Mouse (Mus musculus): ENCODE measurements around the gene Slc28a3. TPM values are rescaled to one million over a fixed set of nuclear protein-coding genes. Genes with fewer than 3 reads are reported as not detected.
A peak's percentile ranks its signal among the peaks of the same experiment; 100 is the strongest.

Slc28a3 gene
- 0.06 TPM in 1 of 2 replicates, not detected in the other for total RNA-seq (2021)
- long read RNA-seq = 0 reads

DNA sequence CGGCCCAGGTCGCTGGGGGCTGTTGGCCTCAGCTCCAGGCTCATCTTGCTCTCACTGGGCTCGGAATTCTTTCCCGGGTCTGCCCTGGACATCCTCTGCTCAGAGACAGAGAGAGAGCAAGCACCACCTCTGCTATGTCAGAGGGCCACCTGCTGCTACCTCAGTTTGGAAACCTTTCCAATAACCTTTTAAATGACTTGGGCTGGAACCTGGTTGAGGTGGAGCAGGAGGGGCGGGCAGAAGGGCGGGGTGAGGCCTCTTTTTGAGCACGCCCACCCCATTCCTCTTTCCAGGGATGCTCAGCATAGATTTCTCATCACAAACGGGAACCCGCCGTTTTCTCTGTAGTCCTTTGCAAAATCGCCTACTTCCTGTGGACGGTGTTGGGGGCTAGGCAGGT, at the start of gene Slc28a3:
Gene Slc28a3 (minus strand): TSS at position 162 of the 400 bp plus-strand sequence.
- DNase-seq = no peak

- no peak for DNase-seq
Measured at GRCm38 (mm10) chr13:58657987-58658386, 47.3 kb upstream of the Slc28a3 start.

GRCm38 (mm10) chr13:58656885-58657284, 46.2 kb upstream of the Slc28a3 start:
- no peak for DNase-seq

DNA sequence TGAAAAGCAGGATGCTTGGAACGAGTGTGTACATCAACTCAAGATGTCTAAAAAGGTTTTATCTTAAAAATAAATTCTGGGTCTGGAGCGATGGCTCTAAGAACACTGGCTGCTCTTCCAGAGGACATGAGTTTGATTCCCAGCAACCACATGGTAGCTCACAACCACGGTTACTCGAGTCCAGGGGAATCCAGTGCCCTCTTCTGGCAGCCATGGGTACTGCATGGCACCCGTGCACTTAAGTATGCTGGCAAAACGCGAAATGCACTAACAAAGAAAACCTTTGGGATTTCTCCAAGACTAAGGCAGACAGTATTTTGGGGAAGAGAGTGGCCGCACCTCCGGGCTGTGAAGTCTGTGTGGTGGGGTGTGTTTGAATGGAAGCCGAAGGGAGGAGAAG, 44.9 kb upstream of the Slc28a3 start:
- no peak for DNase-seq

GRCm38 (mm10) chr13:58640330-58640729, 29.7 kb upstream of the Slc28a3 start:
- peak; percentile 62 for DNase-seq

- DNase-seq = peak; percentile 27
Measured at GRCm38 (mm10) chr13:58638950-58639349, 28.3 kb upstream of the Slc28a3 start.

DNA sequence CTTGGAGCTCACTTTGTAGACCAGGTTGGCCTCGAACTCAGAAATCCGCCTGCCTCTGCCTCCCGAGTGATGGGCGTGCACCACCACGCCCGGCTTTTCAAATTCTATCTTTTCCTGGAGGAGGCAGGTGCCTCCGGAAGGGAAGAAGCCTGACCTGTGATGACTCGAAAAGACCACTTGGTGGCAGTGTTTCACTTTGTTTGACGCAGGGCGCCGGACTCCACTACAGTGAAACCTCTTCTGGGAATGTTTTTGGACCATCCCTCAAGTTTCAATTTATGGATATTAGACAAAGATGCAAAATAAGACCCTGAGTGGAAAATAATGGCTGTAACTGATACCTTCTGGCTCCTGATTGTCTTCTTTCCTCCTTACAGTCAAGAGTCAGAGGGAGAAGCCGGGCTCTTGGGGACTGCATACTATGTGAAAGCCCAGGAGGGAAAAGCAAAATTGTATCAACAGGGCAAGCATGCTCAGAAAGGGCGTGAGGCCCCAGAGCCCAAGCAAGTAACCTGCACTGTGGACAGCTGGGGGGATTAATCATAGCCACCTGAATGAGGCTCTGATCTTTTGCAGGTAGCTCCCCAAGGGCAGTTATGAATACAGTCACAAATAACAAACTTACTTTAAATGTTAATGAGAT, 26.8 kb upstream of the Slc28a3 start:
- DNase-seq = peak; percentile 30

DNA sequence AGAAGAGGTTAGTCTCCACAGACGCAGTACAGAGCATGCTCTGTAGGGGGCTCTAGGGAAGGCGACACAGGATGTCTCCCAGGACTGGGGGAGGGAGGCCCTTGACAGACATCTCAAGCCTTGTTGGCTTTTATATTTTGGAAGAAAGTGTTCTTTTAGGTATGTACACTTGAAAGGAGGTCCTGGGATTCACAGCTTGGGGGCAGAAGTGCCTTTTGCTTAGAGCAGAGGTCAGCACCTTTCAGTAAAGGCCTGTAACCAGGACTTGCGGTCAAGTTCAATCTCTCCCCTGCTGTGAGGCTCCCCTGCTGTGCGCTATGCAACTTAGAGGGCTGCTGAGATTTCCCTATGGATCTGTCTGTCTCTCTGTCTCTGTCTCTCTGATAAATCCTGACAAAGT, 23.2 kb upstream of the Slc28a3 start:
- DNase-seq = no peak

DNA sequence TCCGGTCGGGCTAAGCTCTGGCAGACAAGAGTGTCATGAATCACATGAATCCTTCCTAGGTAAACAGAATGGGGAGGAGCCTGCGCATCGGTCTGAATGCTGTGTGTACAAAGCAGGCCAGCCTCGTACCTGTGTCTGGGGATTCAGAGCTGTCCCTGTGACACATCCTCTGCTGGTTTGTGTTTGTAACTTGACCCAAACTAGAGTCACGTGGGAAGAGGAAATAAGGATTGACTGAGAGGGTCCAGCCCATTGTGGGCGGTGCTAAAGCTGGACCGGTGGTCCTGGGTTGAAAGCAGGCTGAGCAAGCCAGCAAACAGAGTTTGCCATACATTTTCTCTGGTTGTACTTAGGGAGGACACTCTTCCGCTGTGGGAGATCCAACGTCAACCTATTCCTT, 20.1 kb upstream of the Slc28a3 start:
- no peak for DNase-seq

- no peak for DNase-seq
Measured at GRCm38 (mm10) chr13:58629365-58630050, 18.8 kb upstream of the Slc28a3 start.

- no peak for DNase-seq
Measured at GRCm38 (mm10) chr13:58622647-58623046, 12.0 kb upstream of the Slc28a3 start.

- no peak for DNase-seq
Measured at GRCm38 (mm10) chr13:58619301-58619700, 8.6 kb upstream of the Slc28a3 start.

DNA sequence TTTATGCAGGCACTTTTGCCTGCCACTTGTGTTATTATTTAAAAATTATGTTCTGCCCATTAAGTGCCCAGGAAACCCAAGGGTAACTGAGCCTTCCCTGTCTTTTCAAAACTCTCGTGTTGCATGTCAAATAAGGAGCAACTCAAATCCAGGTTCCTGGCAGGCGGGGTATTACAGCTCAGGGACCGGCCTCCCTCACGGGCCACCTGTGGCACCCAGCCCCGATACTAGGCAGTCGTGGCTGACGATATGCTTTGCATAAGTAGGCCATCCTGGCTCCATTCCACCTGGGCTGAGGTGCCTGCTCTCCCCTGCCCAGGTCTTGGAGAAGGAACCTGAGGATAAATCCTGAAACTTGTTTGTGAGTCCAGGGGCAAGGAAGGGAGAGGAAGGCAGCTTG, 618 bp downstream of the Slc28a3 start:
- no peak for DNase-seq

DNA sequence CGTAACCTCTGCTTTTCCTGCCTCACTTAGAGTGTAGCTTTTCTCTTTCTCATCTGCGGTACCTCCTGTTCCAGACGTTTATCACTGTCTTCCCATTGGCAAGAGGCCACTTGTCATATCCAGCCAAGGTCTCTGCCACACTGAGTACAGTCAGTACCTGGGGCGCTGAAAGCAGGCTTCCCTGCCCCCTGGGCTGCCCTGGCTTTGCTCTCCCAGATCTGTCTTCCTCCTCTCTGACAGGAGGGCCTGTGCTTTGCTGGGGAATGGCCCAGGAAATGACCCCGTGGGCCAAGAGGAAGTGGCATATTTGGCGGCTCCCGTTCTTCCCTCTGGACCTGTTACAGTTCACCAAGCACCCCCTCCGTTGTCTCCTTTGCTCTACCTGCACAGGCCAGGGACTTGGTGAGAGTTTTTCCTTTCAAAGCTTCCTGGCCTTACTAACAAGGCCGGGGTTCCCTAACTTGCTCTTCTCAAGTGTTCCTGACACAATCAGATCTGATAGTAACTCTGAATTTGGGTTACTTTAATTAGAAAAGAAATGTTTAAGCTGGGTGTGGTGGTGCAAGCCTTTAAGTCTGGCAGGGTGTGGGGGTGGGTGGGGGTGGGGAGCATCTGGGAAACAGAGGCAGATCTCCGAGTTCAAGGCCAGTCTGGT, 9.3 kb downstream of the Slc28a3 start:
- DNase-seq = peak; percentile 49

GRCm38 (mm10) chr13:58598578-58598977, 12.1 kb downstream of the Slc28a3 start:
- no peak for DNase-seq

DNA sequence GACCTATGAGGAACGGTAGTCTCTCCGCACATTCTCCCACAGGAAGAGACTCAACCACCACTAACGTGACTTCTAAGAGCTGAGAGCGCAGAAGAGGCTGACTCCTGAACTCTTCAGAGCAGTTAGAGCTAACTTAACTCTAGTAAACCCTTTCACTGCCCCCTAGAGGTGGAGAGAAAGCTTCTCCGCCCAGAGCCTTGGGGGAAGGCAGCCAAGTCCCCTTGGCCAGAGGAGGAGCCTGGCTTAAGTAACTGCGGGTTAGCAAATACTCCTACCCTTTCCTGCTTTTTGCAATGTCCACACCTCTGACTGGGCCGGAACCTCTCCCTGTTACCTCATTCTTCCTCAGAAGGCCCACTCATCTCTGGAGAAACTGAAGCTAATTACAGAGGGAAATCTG, 17.5 kb downstream of the Slc28a3 start:
- peak; percentile 71 for DNase-seq

- DNase-seq = no peak
Measured at GRCm38 (mm10) chr13:58591912-58592311, 18.8 kb downstream of the Slc28a3 start.

GRCm38 (mm10) chr13:58590630-58591029, 20.0 kb downstream of the Slc28a3 start:
- peak; percentile 57 for DNase-seq

- DNase-seq = peak; percentile 74
Measured at GRCm38 (mm10) chr13:58589517-58589858, 21.2 kb downstream of the Slc28a3 start.

GRCm38 (mm10) chr13:58588655-58589516, 21.8 kb downstream of the Slc28a3 start:
- no peak for DNase-seq

GRCm38 (mm10) chr13:58587962-58588361, 22.7 kb downstream of the Slc28a3 start:
- DNase-seq = no peak

DNA sequence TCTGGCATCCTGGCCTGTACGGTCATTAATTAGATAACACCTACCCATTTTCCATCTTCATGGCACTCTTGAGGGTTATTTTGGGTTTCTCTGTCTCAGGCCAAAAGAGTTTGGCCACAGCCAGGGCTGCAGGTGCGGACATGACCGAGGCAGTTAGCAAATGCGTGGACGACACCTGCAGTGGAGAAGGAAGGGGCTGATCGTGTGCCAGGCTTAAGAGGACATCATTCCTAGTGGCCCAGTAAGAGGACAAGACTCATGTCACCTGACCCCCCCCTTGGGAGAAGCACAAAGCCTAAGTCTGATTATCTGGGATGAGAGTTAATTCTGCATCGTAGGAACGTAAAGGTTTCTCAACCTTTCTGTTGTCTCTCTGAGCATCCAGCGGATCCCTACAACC, 44.5 kb downstream of the Slc28a3 start:
- DNase-seq = no peak

Data from adrenal gland, postnatal 25 days (tissue).